Mouse (Mus musculus) cortical plate, adult 2 months (tissue): ENCODE data around the gene Aqp7.

Experiments used
- CTCF ChIP-seq: fragments of 200-500 bp; IDR thresholded peaks from 2 replicates; pipeline ENCODE4 v1.5.1; 2011; ENCODE audit warnings: mild to moderate bottlenecking, control low read depth, low read length; ENCODE audit not compliant: insufficient read depth; ENCODE audit errors: extremely low read depth
- POLR2A ChIP-seq: fragments of 200-500 bp; IDR thresholded peaks from 2 replicates; pipeline ENCODE4 v1.6.1; 2011; ENCODE audit warnings: mild to moderate bottlenecking, low read length, control low read depth; ENCODE audit not compliant: insufficient read depth; ENCODE audit errors: extremely low read depth

GRCm38 (mm10) chr4:41097381-41097780, 49.4 kb upstream of the Aqp7 start:
- TF ChIP-seq CTCF (no peak), POLR2A (no peak)
